Mouse (Mus musculus) kidney, adult 2 months (tissue): ENCODE data around the gene Cfap74. TPM values are rescaled to one million over a fixed set of nuclear protein-coding genes. Genes with fewer than 3 reads are reported as not detected.

Source experiments
- DNase-seq: peaks from one replicate; pipeline ENCODE4 v3.0.0; 2021
- H3K27ac ChIP-seq: fragments of 200-500 bp; 2 replicates; pipeline ENCODE4 v1.5.1; 2012; ENCODE audit warnings: low read depth, low read length, control low read depth, inconsistent platforms; ENCODE audit not compliant: insufficient read depth
- H3K27me3 ChIP-seq: fragments of 200-500 bp; replicated peaks from 2 replicates; pipeline ENCODE4 v1.6.1; 2012; ENCODE audit warnings: mild to moderate bottlenecking, moderate library complexity, low read length, inconsistent platforms; ENCODE audit not compliant: control insufficient read depth, insufficient read depth
- H3K36me3 ChIP-seq: fragments of 200-500 bp; 2 replicates; pipeline ENCODE4 v1.6.1; 2012; ENCODE audit warnings: mild to moderate bottlenecking, moderate library complexity, low read length, inconsistent platforms; ENCODE audit not compliant: control insufficient read depth, insufficient read depth
- H3K4me1 ChIP-seq: fragments of 200-500 bp; 2 replicates; pipeline ENCODE4 v1.6.1; 2011; ENCODE audit warnings: low read length; ENCODE audit not compliant: control insufficient read depth, insufficient read depth
- H3K4me3 ChIP-seq: fragments of 200-500 bp; 2 replicates; pipeline ENCODE4 v1.5.1; 2011; ENCODE audit warnings: mild to moderate bottlenecking, low read depth, low read length, control low read depth; ENCODE audit not compliant: insufficient read depth
- CTCF ChIP-seq: fragments of 200-500 bp; conservative IDR thresholded peaks from 2 replicates; pipeline ENCODE4 v1.5.1; 2011; ENCODE audit warnings: low read depth, mild to moderate bottlenecking, control low read depth, low read length, moderate library complexity, mixed read lengths; ENCODE audit not compliant: insufficient read depth, insufficient read length
- POLR2A ChIP-seq: fragments of 200-500 bp; IDR thresholded peaks from one replicate; pipeline ENCODE4 v1.6.1; 2011; ENCODE audit warnings: low read depth, low read length, control low read depth
- WGBS: fragments of 180-500 bp; shearing (Covaris S2); methylation state at CpG from one replicate; pipeline ENCODE4 v1.1.7; 2018; 5-methylcytosine and 5-hydroxymethylcytosine counted together
- polyA plus RNA-seq: library from polyadenylated mRNA; depleted of rRNA; stranded (reverse); fragments of >200 nt; gene quantifications from 2 replicates; pipeline ENCODE4 v1.2.3, GENCODE M21; 2012; rRNA removed

Gene Cfap74
- polyA plus RNA-seq = 0.27 and 0.42 TPM in 2 replicates

- WGBS = 2% methylated on average over 35 of the region's 35 CpGs
- H3K4me3 ChIP-seq = peak within 1 kb of the TSS; percentile 44
Measured at GRCm38 (mm10) chr4:155409058-155409776, at the start of gene Cfap74. TSS of gene Cfap74 (plus strand) at chr4:155409190.

GRCm38 (mm10) chr4:155359560-155360464, 49.2 kb upstream of the Cfap74 start:
- TF ChIP-seq CTCF (no peak), POLR2A (no peak)
- Histone ChIP-seq H3K4me3 (peak overlapping the region; percentile 57), H3K36me3 (no peaks in the 10 kb centered on the region), H3K27me3 (no peaks in the 10 kb centered on the region), H3K27ac (peak overlapping the region; percentile 28; the same call in 1 of the 2 replicates), H3K4me1 (peaks cover 31% of the 10 kb centered on the region)
- peak; percentile 80 for DNase-seq
- WGBS = 34% methylated on average over 12 of the region's 12 CpGs

More at GRCm38 (mm10) chr4:155409058-155409776, at the start of gene Cfap74:
- Histone ChIP-seq H3K27ac (no peak within 1 kb of the TSS), H3K27me3 (no peaks in the 10 kb centered on the region), H3K36me3 (no peaks in the 10 kb centered on the region), H3K4me1 (no peaks in the 10 kb centered on the region)
- peak; percentile 57 for DNase-seq
- TF ChIP-seq CTCF = no peak
- no peak for TF ChIP-seq POLR2A

- Histone ChIP-seq H3K27me3 (no peaks in the 10 kb centered on the region), H3K36me3 (no peaks in the 10 kb centered on the region), H3K27ac (peak overlapping the region; percentile 93), H3K4me3 (peak overlapping the region; percentile 68), H3K4me1 (peaks cover 26% of the 10 kb centered on the region)
- DNase-seq = peak; percentile 62
- TF ChIP-seq CTCF (no peak), POLR2A (no peak)
- WGBS = 3% methylated on average over 42 of the region's 42 CpGs
Measured at GRCm38 (mm10) chr4:155360856-155361255, 48.1 kb upstream of the Cfap74 start.

GRCm38 (mm10) chr4:155361303-155361791, 47.6 kb upstream of the Cfap74 start, which contains the start of gene Prkcz:
TSS of gene Prkcz (minus strand) at chr4:155361361.
- under 1% methylated on average over 51 of the region's 51 CpGs for WGBS
- H3K4me3 ChIP-seq = peak within 1 kb of the TSS; percentile 78
- no peaks in the 10 kb centered on the region for H3K27me3 ChIP-seq
- TF ChIP-seq CTCF (no peak), POLR2A (peak; percentile 57)
- peak; percentile 98 for DNase-seq
- peaks cover 23% of the 10 kb centered on the region for H3K4me1 ChIP-seq
- H3K27ac ChIP-seq = peak within 1 kb of the TSS; percentile 93
- H3K36me3 ChIP-seq = no peaks in the 10 kb centered on the region

- Histone ChIP-seq H3K36me3 (no peaks in the 10 kb centered on the region), H3K27ac (no peak overlapping the region), H3K27me3 (no peaks in the 10 kb centered on the region), H3K4me1 (peaks cover 19% of the 10 kb centered on the region), H3K4me3 (no peak overlapping the region)
- DNase-seq = no peak
- TF ChIP-seq CTCF = no peak
- no peak for TF ChIP-seq POLR2A
- WGBS = 36% methylated on average over 5 of the region's 5 CpGs
Measured at GRCm38 (mm10) chr4:155362443-155362842, 46.5 kb upstream of the Cfap74 start.

GRCm38 (mm10) chr4:155366784-155367183, 42.2 kb upstream of the Cfap74 start:
- no peaks in the 10 kb centered on the region for H3K36me3 ChIP-seq
- no peak for DNase-seq
- peaks cover 14% of the 10 kb centered on the region for H3K4me1 ChIP-seq
- no peaks in the 10 kb centered on the region for H3K27me3 ChIP-seq
- TF ChIP-seq POLR2A (no peak), CTCF (no peak)
- 50% methylated on average over 6 of the region's 6 CpGs for WGBS
- H3K27ac ChIP-seq = no peak overlapping the region
- no peak overlapping the region for H3K4me3 ChIP-seq

- Histone ChIP-seq H3K36me3 (no peaks in the 10 kb centered on the region), H3K4me3 (no peak overlapping the region), H3K4me1 (peaks cover 12% of the 10 kb centered on the region), H3K27me3 (no peaks in the 10 kb centered on the region), H3K27ac (no peak overlapping the region)
- TF ChIP-seq CTCF (no peak), POLR2A (no peak)
- DNase-seq = no peak
- WGBS = 80% methylated on average over 9 of the region's 9 CpGs
Measured at GRCm38 (mm10) chr4:155367739-155368138, 41.3 kb upstream of the Cfap74 start.
